Mouse (Mus musculus): ENCODE measurements around the gene Gm2696. TPM values are rescaled to one million over a fixed set of nuclear protein-coding genes. Genes with fewer than 3 reads are reported as not detected.
"Not testable (repeated sequence)": the region's sequence is repeated elsewhere in the genome, so short reads cannot be mapped to it uniquely, and the experiment has no call there.

Gene Gm2696
- polyA plus RNA-seq (2016; fragmentation: Nextera tagmentation; extraction: Ambion mirVana), result not detected in 2 replicates

DNA sequence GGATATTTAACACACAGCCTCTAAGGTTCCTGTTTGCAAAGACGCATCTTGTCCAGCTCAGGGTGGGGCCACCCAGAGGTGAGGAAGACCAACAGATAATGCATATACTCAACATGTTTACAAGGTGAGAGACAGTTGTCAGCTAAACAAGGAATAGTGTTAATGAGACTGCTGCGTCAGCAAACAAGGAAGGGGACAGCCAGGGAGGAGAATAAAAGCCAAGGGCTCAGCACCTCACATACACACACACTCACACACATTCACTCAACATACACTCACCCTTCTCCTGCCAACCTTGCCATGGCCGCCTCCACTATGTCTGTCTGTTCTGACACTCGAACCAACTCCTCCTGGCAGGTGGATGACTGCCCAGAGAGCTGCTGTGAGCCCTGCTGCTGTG, at the start of gene Gm2696:
Gene Gm2696, plus strand, starts transcription at position 301 of the 400 bp plus-strand sequence.
- ATAC-seq (ENCODE audit: insufficient number of reproducible peaks, insufficient read depth, low FRiP score, low TSS enrichment), result no peak
- Histone ChIP-seq H3K27me3 (no peaks in the 10 kb centered on the region), H3K27ac (no peak within 1 kb of the TSS), H3K36me3 (no peaks in the 10 kb centered on the region), H3K4me3 (no peak within 1 kb of the TSS), H3K9me3 (no peaks in the 10 kb centered on the region), H3K4me1 (no peaks in the 10 kb centered on the region), H3K4me2 (replicated peaks) (no peak within 1 kb of the TSS), H3K9ac (no peak within 1 kb of the TSS)
- WGBS, result 55% methylated on average over 4 of the region's 4 CpGs

DNA sequence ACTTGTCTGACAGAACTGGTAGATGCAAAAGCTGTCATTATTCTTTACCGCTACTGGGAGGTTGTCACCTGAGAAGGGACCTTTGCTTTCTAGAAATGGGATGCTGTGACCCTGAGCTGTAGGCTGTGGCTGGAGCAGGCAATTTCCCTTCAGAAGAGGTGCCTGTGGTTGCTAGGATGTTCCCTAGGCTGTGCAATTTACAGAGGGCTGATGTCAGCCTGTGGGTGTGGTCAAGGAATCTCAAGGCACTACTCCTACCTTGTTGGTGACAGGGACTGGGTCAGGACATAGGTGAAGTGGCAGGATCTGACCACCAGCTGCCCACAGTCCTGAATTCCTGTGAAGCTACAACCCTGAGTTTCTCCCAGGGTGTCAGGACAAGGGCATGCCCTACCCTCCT, 44.8 kb upstream of the Gm2696 start:
- Histone ChIP-seq H3K9ac (no peak overlapping the region), H3K27ac (no peak overlapping the region), H3K36me3 (no peaks in the 10 kb centered on the region), H3K9me3 (no peaks in the 10 kb centered on the region), H3K27me3 (no peaks in the 10 kb centered on the region), H3K4me2 (replicated peaks) (no peak overlapping the region), H3K4me3 (no peak overlapping the region), H3K4me1 (no peaks in the 10 kb centered on the region)
- no peak for ATAC-seq (ENCODE audit: insufficient number of reproducible peaks, insufficient read depth, low FRiP score, low TSS enrichment)
- WGBS, result 57% methylated on average over 1 of the region's 1 CpGs

DNA sequence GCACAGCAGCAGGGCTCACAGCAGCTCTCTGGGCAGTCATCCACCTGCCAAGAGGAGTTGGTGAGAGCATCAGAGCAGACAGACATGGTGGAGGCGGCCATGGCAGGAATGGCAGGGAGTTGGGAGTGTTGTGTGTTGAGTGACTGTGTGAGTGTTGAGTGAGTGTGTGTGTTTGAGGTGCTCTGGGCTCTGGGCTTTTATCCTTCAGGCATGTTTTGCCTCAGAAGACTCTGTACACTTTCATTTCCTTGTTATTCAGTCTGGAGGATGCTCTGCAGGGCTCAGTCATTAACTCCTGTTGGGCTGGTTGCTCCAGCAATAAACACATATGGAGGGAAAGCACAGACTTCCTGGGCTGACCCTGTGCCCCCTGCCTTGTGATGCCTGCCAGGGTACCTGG, 43.3 kb upstream of the Gm2696 start, which contains the start of gene Gm3238:
Gene Gm3238, minus strand, starts transcription at position 101 of the 400 bp plus-strand sequence.
- H3K27ac ChIP-seq; H3K27me3 ChIP-seq; H3K4me1 ChIP-seq; H3K4me3 ChIP-seq; H3K36me3 ChIP-seq; H3K9ac ChIP-seq; ATAC-seq (ENCODE audit: insufficient number of reproducible peaks, insufficient read depth, low FRiP score, low TSS enrichment); H3K9me3 ChIP-seq; H3K4me2 ChIP-seq (replicated peaks): not testable (repeated sequence)
- 67% methylated on average over 1 of the region's 1 CpGs for WGBS

DNA sequence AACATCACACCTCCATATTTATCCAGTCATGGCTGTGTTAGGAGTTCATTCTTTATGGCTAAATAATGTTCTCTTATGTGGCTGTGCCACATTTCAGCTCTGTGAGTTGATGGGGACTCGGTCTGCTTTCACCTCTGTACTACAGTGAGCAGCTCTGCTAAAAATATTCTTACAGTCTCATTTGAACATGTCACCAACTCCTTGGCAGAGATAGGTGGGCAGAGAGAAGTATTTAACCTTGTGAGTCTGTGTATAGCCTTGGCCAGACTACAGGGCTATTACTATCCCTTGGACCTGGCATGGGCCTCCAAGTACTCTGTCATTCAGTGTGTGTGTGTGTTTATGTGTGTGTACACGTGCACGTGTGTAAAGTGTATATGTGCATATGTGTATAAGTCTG, 42.3 kb upstream of the Gm2696 start:
- not testable (repeated sequence) for H3K27ac ChIP-seq
- 100% methylated on average over 2 of the region's 3 CpGs for WGBS

DNA sequence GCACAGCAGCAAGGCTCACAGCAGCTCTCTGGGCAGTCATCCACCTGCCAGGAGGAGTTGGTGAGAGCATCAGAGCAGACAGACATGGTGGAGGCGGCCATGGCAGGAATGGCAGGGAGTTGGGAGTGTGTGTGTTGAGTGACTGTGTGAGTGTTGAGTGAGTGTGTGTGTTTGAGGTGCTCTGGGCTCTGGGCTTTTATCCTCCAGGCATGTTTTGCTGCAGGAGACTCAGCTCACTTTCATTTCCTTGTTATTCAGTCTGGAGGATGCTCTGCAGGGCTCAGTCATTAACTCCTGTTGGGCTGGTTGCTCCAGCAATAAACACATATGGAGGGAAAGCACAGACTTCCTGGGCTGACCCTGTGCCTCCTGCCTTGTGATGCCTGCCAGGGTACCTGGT, 37.6 kb upstream of the Gm2696 start, which contains the start of gene Gm7138:
Gene Gm7138, minus strand, starts transcription at position 101 of the 400 bp plus-strand sequence.
- not testable (repeated sequence) for H3K4me1 ChIP-seq; H3K27ac ChIP-seq; H3K4me3 ChIP-seq; H3K9me3 ChIP-seq; ATAC-seq (ENCODE audit: insufficient number of reproducible peaks, insufficient read depth, low FRiP score, low TSS enrichment); H3K27me3 ChIP-seq; H3K9ac ChIP-seq; H3K36me3 ChIP-seq; H3K4me2 ChIP-seq (replicated peaks)
- WGBS, result 67% methylated on average over 1 of the region's 1 CpGs

More for the DNA sequence above, 42.3 kb upstream of the Gm2696 start:
- not testable (repeated sequence) for H3K27me3 ChIP-seq; H3K36me3 ChIP-seq; ATAC-seq (ENCODE audit: insufficient number of reproducible peaks, insufficient read depth, low FRiP score, low TSS enrichment); H3K4me2 ChIP-seq (replicated peaks); H3K4me3 ChIP-seq; H3K9ac ChIP-seq; H3K9me3 ChIP-seq; H3K4me1 ChIP-seq

DNA sequence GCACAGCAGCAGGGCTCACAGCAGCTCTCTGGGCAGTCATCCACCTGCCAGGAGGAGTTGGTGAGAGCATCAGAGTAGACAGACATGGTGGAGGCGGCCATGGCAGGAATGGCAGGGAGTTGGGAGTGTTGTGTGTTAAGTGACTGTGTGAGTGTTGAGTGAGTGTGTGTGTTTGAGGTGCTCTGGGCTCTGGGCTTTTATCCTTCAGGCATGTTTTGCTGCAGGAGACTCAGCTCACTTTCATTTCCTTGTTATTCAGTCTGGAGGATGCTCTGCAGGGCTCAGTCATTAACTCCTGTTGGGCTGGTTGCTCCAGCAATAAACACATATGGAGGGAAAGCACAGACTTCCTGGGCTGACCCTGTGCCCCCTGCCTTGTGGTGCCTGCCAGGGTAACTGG, 32.0 kb upstream of the Gm2696 start, which contains the start of gene Gm3250:
Gene Gm3250, minus strand, starts transcription at position 101 of the 400 bp plus-strand sequence.
- not testable (repeated sequence) for H3K4me1 ChIP-seq; H3K27me3 ChIP-seq; H3K9ac ChIP-seq; H3K36me3 ChIP-seq; H3K27ac ChIP-seq; H3K4me2 ChIP-seq (replicated peaks); H3K9me3 ChIP-seq; ATAC-seq (ENCODE audit: insufficient number of reproducible peaks, insufficient read depth, low FRiP score, low TSS enrichment); H3K4me3 ChIP-seq
- WGBS, result 43% methylated on average over 1 of the region's 1 CpGs

DNA sequence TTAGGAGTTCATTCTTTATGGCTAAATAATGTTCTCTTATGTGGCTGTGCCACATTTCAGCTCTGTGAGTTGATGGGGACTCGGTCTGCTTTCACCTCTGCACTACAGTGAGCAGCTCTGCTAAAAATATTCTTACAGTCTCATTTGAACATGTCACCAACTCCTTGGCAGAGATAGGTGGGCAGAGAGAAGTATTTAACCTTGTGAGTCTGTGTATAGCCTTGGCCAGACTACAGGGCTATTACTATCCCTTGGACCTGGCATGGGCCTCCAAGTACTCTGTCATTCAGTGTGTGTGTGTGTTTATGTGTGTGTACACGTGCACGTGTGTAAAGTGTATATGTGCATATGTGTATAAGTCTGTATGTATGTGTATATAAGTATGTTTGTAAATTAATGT, 31.1 kb upstream of the Gm2696 start:
- ATAC-seq (ENCODE audit: insufficient number of reproducible peaks, insufficient read depth, low FRiP score, low TSS enrichment); H3K27me3 ChIP-seq; H3K36me3 ChIP-seq; H3K27ac ChIP-seq; H3K9me3 ChIP-seq; H3K9ac ChIP-seq; H3K4me1 ChIP-seq; H3K4me3 ChIP-seq; H3K4me2 ChIP-seq (replicated peaks): not testable (repeated sequence)
- WGBS, result 94% methylated on average over 3 of the region's 3 CpGs

DNA sequence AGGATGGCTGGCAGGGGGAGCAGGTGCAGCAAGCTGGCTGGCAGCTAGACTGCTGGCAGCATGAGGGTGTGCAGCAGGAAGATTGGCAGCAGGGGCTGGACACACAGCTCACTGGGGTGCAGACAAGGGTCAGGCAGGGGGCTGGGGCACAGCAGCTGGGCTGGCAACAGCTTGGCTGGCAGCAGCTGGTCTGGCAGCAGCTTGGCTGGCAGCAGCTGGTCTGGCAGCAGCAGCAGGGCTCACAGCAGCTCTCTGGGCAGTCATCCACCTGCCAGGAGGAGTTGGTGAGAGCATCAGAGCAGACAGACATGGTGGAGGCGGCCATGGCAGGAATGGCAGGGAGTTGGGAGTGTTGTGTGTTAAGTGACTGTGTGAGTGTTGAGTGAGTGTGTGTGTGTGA, 26.6 kb upstream of the Gm2696 start, which contains the start of gene Gm7137:
Gene Gm7137, minus strand, starts transcription at position 325 of the 400 bp plus-strand sequence.
- not testable (repeated sequence) for H3K4me3 ChIP-seq; H3K9ac ChIP-seq; H3K36me3 ChIP-seq; H3K27ac ChIP-seq; H3K27me3 ChIP-seq; H3K4me2 ChIP-seq (replicated peaks); H3K4me1 ChIP-seq; ATAC-seq (ENCODE audit: insufficient number of reproducible peaks, insufficient read depth, low FRiP score, low TSS enrichment); H3K9me3 ChIP-seq
- WGBS, result 40% methylated on average over 1 of the region's 1 CpGs

DNA sequence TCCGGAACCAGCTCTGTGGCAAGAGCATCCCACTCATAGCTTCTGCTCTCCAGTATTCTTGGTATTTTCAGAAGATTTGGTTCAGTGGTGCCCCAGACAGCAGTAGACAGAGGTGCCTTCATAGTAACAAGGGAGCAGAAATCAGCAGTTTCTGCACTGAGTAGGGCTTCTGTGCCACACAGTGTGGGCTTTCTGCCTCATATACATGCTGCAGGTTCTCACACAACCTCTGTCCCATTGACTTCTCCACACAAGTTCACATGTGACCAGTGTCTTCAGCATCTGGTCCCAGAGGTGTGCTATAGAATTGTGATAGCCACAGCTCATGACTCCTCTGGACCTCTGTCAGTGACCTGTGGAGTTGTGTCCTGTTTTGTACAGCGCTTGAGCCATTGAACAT, 25.9 kb upstream of the Gm2696 start:
- H3K9me3 ChIP-seq, result no peaks in the 10 kb centered on the region
- no peak for ATAC-seq (ENCODE audit: insufficient number of reproducible peaks, insufficient read depth, low FRiP score, low TSS enrichment)

DNA sequence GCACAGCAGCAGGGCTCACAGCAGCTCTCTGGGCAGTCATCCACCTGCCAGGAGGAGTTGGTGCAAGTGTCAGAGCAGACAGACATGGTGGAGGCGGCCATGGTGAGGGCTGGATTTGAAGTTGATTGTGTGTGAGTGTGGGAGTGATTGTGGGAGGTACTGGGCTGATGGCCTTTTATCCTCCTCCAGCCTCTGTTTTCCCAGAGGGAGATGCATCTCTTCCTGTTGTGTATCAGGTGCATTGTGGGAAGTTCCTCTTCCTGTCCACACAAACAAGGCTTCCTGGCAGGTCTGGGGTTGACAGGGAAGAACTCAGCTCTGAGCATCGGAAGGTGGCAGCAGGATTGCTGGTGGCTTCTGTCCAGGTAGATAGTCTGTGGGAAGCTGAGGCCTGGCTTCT, 19.5 kb upstream of the Gm2696 start, which contains the start of gene Gm9639:
Gene Gm9639, minus strand, starts transcription at position 101 of the 400 bp plus-strand sequence.
- WGBS, result 44% methylated on average over 2 of the region's 2 CpGs
- no peak within 1 kb of the TSS for H3K4me2 ChIP-seq (replicated peaks)
- no peak for ATAC-seq (ENCODE audit: insufficient number of reproducible peaks, insufficient read depth, low FRiP score, low TSS enrichment)

More for the DNA sequence above, 25.9 kb upstream of the Gm2696 start:
- Histone ChIP-seq H3K36me3 (no peaks in the 10 kb centered on the region), H3K4me1 (no peaks in the 10 kb centered on the region), H3K27ac (no peak overlapping the region), H3K4me3 (no peak overlapping the region), H3K27me3 (no peaks in the 10 kb centered on the region), H3K9ac (no peak overlapping the region), H3K4me2 (replicated peaks) (no peak overlapping the region)
- 83% methylated on average over 2 of the region's 2 CpGs for WGBS

DNA sequence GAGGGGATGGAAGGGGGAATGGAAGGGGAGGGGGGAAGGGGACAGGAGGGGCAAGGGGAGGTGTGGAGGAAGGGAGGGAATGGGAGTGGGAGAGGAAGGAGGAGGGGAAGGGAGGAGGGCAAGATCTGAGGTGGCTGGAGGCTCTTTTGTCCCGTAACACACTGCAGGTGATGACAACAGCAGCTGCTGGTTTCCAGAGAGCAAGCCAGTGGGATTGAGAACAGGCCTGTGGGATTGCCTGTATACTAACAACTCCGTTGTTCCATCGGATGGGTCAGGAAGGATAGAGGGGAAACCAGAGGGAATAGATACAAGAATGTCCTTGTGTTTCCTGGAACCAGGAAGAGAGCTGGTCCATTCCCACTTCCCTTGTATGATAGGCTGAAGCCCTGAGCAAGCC, 16.8 kb upstream of the Gm2696 start:
- WGBS, result 10% methylated on average over 3 of the region's 3 CpGs

More for the DNA sequence above, 19.5 kb upstream of the Gm2696 start, which contains the start of gene Gm9639:
- Histone ChIP-seq H3K36me3 (no peaks in the 10 kb centered on the region), H3K27me3 (no peaks in the 10 kb centered on the region), H3K4me1 (no peaks in the 10 kb centered on the region; the same call in 1 of the 2 replicates), H3K27ac (no peak within 1 kb of the TSS), H3K9ac (no peak within 1 kb of the TSS), H3K9me3 (no peaks in the 10 kb centered on the region), H3K4me3 (no peak within 1 kb of the TSS)

DNA sequence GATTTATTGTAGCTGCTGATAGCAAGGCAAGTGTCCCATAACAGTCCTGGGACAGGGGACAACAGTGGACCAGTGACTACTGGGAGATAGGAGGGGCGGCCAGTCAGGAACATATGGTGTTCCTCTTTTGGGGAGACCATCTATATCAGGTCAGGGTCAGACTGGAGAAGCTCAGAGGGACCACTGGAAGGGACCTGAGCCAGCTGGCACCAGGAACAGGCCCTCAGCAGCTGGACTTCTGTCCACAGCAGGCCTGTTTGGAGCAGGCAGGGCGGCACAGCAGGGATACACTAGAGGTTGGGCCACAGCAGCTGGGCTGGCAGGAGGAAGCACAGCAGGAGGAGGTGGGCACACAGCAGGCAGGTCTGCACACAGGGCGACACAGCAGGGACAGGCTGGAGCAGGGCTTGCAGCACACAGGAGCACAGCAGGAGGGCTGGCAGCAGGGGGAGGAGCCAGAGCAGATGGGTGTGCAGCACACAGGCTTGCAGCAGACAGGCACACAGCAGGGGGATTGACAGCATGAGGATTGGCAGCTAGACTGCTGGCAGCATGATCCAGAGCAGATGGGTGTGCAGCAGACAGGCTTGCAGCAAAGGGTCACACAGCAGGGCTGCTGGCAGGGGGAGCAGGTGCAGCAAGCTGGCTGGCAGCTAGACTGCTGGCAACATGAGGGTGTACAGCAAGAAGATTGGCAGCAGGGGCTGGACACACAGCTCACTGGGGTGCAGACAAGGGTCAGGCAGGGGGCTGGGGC, 16.1 kb upstream of the Gm2696 start:
- H3K4me3 ChIP-seq; H3K4me1 ChIP-seq; H3K4me2 ChIP-seq (replicated peaks); H3K9ac ChIP-seq; H3K27ac ChIP-seq; H3K27me3 ChIP-seq; H3K36me3 ChIP-seq; ATAC-seq (ENCODE audit: insufficient number of reproducible peaks, insufficient read depth, low FRiP score, low TSS enrichment); H3K9me3 ChIP-seq: not testable (repeated sequence)
- WGBS, result 40% methylated on average over 3 of the region's 3 CpGs

More for the DNA sequence above, 16.8 kb upstream of the Gm2696 start:
- no peaks in the 10 kb centered on the region for H3K36me3 ChIP-seq
- H3K27me3 ChIP-seq, result no peaks in the 10 kb centered on the region
- ATAC-seq (ENCODE audit: insufficient number of reproducible peaks, insufficient read depth, low FRiP score, low TSS enrichment), result no peak
- H3K9ac ChIP-seq, result no peak overlapping the region
- no peaks in the 10 kb centered on the region for H3K9me3 ChIP-seq
- H3K4me2 ChIP-seq (replicated peaks), result no peak overlapping the region
- no peak overlapping the region for H3K27ac ChIP-seq
- H3K4me3 ChIP-seq, result no peak overlapping the region
- H3K4me1 ChIP-seq, result no peaks in the 10 kb centered on the region; the same call in 1 of the 2 replicates

Data from embryonic facial prominence, embryonic 12.5 days (tissue).